Mouse (Mus musculus): Measurements from ENCODE around the gene Lrrc2. TPM values are rescaled to one million over a fixed set of nuclear protein-coding genes. Genes with fewer than 3 reads are reported as not detected.

Lrrc2 gene
- polyA plus RNA-seq, 2 experiments = 0.04 to 0.08 TPM

- H3K4me2 ChIP-seq (replicated peaks; ENCODE audit: low read depth, low read length, severe bottlenecking) = peak overlapping the region; percentile 44
These were observed 43.4 kb downstream of the Lrrc2 start for GRCm38 (mm10) chr9:110994716-110995172.

GRCm38 (mm10) chr9:110997245-110997644 is 45.9 kb downstream of the Lrrc2 start:
- Histone ChIP-seq H3K36me3 (ENCODE audit: control insufficient read depth, insufficient read depth, low read length) (no peaks in the 10 kb centered on the region), H3K4me1 (ENCODE audit: control insufficient read depth, insufficient read depth, low read length) (no peaks in the 10 kb centered on the region), H3K9ac (ENCODE audit: low read depth, low read length, severe bottlenecking) (no peak overlapping the region), H3K27ac (replicated peaks; ENCODE audit: low read depth, low read length) (no peak overlapping the region), H3K27me3 (ENCODE audit: control insufficient read depth, insufficient read depth, low read length) (no peaks in the 10 kb centered on the region), H3K4me3 (replicated peaks; ENCODE audit: low read length) (no peak overlapping the region), H3K9me3 (ENCODE audit: control insufficient read depth, low read length) (no peaks in the 10 kb centered on the region), H3K4me2 (replicated peaks; ENCODE audit: low read depth, low read length, severe bottlenecking) (no peak overlapping the region)
- DNase-seq (ENCODE audit: low spot score) = peak; percentile 91
- 0 out of 2 replicates have a peak, but pooled peaks have one; percentile 44 for ATAC-seq (ENCODE audit: low FRiP score, low read depth)
- TF ChIP-seq POLR2A (IDR thresholded peaks at IDR 0.05; ENCODE audit: borderline replicate concordance, extremely low read depth, insufficient read depth, insufficient read length) = no peak
- 3% methylated on average over 5 of the region's 5 CpGs for WGBS

More at GRCm38 (mm10) chr9:110994716-110995172, 43.4 kb downstream of the Lrrc2 start:
- DNase-seq (ENCODE audit: low spot score) (peak; percentile 74), ATAC-seq (ENCODE audit: low FRiP score, low read depth) (peak; percentile 82)
- H3K9ac ChIP-seq (ENCODE audit: low read depth, low read length, severe bottlenecking) = peak overlapping the region; percentile 16; the same call in 1 of the 2 replicates
- TF ChIP-seq POLR2A (IDR thresholded peaks at IDR 0.05; ENCODE audit: borderline replicate concordance, extremely low read depth, insufficient read depth, insufficient read length) = no peak
- H3K4me3 ChIP-seq (replicated peaks; ENCODE audit: low read length) = peak overlapping the region; percentile 38
- no peaks in the 10 kb centered on the region for H3K27me3 ChIP-seq (ENCODE audit: control insufficient read depth, insufficient read depth, low read length)
- no peaks in the 10 kb centered on the region for H3K4me1 ChIP-seq (ENCODE audit: control insufficient read depth, insufficient read depth, low read length)
- H3K36me3 ChIP-seq (ENCODE audit: control insufficient read depth, insufficient read depth, low read length) = no peaks in the 10 kb centered on the region
- no peak overlapping the region for H3K27ac ChIP-seq (replicated peaks; ENCODE audit: low read depth, low read length)
- no peaks in the 10 kb centered on the region for H3K9me3 ChIP-seq (ENCODE audit: control insufficient read depth, low read length)
- WGBS = 8% methylated on average over 13 of the region's 13 CpGs

DNA sequence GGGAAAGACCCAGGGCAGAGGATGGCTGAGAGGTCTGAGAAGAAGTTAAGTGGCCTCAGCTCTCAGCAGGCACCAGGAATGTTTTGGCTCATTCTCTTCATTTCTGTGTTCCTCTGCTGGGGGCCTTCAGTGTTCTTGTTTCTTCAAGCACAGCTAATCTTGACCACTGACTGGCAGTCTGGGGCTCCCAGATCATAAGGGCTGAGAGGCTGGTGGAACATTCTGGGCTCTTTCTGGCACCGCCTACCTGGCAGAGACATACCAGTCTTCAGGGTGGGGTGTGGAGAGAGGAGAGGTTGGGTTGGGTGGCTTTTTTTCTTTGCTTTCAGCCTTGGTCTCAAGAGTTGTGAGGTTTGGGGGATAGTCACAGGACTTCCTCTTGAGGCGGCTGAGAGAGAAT is 47.7 kb downstream of the Lrrc2 start:
- Histone ChIP-seq H3K4me1 (ENCODE audit: control insufficient read depth, insufficient read depth, low read length) (no peaks in the 10 kb centered on the region), H3K27ac (replicated peaks; ENCODE audit: low read depth, low read length) (no peak overlapping the region), H3K9me3 (ENCODE audit: control insufficient read depth, low read length) (no peaks in the 10 kb centered on the region), H3K4me2 (replicated peaks; ENCODE audit: low read depth, low read length, severe bottlenecking) (no peak overlapping the region), H3K27me3 (ENCODE audit: control insufficient read depth, insufficient read depth, low read length) (no peaks in the 10 kb centered on the region), H3K4me3 (replicated peaks; ENCODE audit: low read length) (no peak overlapping the region), H3K36me3 (ENCODE audit: control insufficient read depth, insufficient read depth, low read length) (no peaks in the 10 kb centered on the region), H3K9ac (ENCODE audit: low read depth, low read length, severe bottlenecking) (no peak overlapping the region)
- WGBS = 90% methylated on average over 2 of the region's 2 CpGs
- DNase-seq (ENCODE audit: low spot score) = no peak
- ATAC-seq (ENCODE audit: low FRiP score, low read depth) = no peak
- no peak for TF ChIP-seq POLR2A (IDR thresholded peaks at IDR 0.05; ENCODE audit: borderline replicate concordance, extremely low read depth, insufficient read depth, insufficient read length)

GRCm38 (mm10) chr9:110999856-111000255 is 48.5 kb downstream of the Lrrc2 start:
- Histone ChIP-seq H3K4me3 (replicated peaks; ENCODE audit: low read length) (no peak overlapping the region), H3K4me2 (replicated peaks; ENCODE audit: low read depth, low read length, severe bottlenecking) (no peak overlapping the region), H3K9me3 (ENCODE audit: control insufficient read depth, low read length) (no peaks in the 10 kb centered on the region), H3K9ac (ENCODE audit: low read depth, low read length, severe bottlenecking) (no peak overlapping the region), H3K27ac (replicated peaks; ENCODE audit: low read depth, low read length) (no peak overlapping the region), H3K36me3 (ENCODE audit: control insufficient read depth, insufficient read depth, low read length) (no peaks in the 10 kb centered on the region), H3K4me1 (ENCODE audit: control insufficient read depth, insufficient read depth, low read length) (no peaks in the 10 kb centered on the region), H3K27me3 (ENCODE audit: control insufficient read depth, insufficient read depth, low read length) (no peaks in the 10 kb centered on the region)
- WGBS = 71% methylated on average over 10 of the region's 10 CpGs
- no peak for TF ChIP-seq POLR2A (IDR thresholded peaks at IDR 0.05; ENCODE audit: borderline replicate concordance, extremely low read depth, insufficient read depth, insufficient read length)
- no peak for ATAC-seq (ENCODE audit: low FRiP score, low read depth)
- DNase-seq (ENCODE audit: low spot score) = no peak

- no peak overlapping the region for H3K27ac ChIP-seq (replicated peaks; ENCODE audit: low read depth, low read length)
- H3K9me3 ChIP-seq (ENCODE audit: control insufficient read depth, low read length) = no peaks in the 10 kb centered on the region
- no peak overlapping the region for H3K9ac ChIP-seq (ENCODE audit: low read depth, low read length, severe bottlenecking)
- no peaks in the 10 kb centered on the region for H3K36me3 ChIP-seq (ENCODE audit: control insufficient read depth, insufficient read depth, low read length)
- H3K4me2 ChIP-seq (replicated peaks; ENCODE audit: low read depth, low read length, severe bottlenecking) = no peak overlapping the region
- DNase-seq (ENCODE audit: low spot score) (no peak), ATAC-seq (ENCODE audit: low FRiP score, low read depth) (no peak)
- WGBS = 89% methylated on average over 12 of the region's 12 CpGs
- H3K27me3 ChIP-seq (ENCODE audit: control insufficient read depth, insufficient read depth, low read length) = no peaks in the 10 kb centered on the region
- no peak for TF ChIP-seq POLR2A (IDR thresholded peaks at IDR 0.05; ENCODE audit: borderline replicate concordance, extremely low read depth, insufficient read depth, insufficient read length)
- H3K4me3 ChIP-seq (replicated peaks; ENCODE audit: low read length) = no peak overlapping the region
- no peaks in the 10 kb centered on the region for H3K4me1 ChIP-seq (ENCODE audit: control insufficient read depth, insufficient read depth, low read length)
These were observed 50.3 kb downstream of the Lrrc2 start for GRCm38 (mm10) chr9:111001621-111002020.

- Histone ChIP-seq H3K9me3 (ENCODE audit: control insufficient read depth, low read length) (no peaks in the 10 kb centered on the region), H3K4me2 (replicated peaks; ENCODE audit: low read depth, low read length, severe bottlenecking) (no peak overlapping the region), H3K27ac (replicated peaks; ENCODE audit: low read depth, low read length) (no peak overlapping the region), H3K27me3 (ENCODE audit: control insufficient read depth, insufficient read depth, low read length) (no peaks in the 10 kb centered on the region), H3K4me3 (replicated peaks; ENCODE audit: low read length) (no peak overlapping the region), H3K9ac (ENCODE audit: low read depth, low read length, severe bottlenecking) (no peak overlapping the region), H3K4me1 (ENCODE audit: control insufficient read depth, insufficient read depth, low read length) (no peaks in the 10 kb centered on the region), H3K36me3 (ENCODE audit: control insufficient read depth, insufficient read depth, low read length) (no peaks in the 10 kb centered on the region)
- 81% methylated on average over 9 of the region's 9 CpGs for WGBS
- ATAC-seq (ENCODE audit: low FRiP score, low read depth) (no peak), DNase-seq (ENCODE audit: low spot score) (no peak)
- no peak for TF ChIP-seq POLR2A (IDR thresholded peaks at IDR 0.05; ENCODE audit: borderline replicate concordance, extremely low read depth, insufficient read depth, insufficient read length)
These were observed 51.9 kb downstream of the Lrrc2 start for GRCm38 (mm10) chr9:111003279-111003678.

Data from limb, embryonic 14.5 days (tissue).